Mouse (Mus musculus) CD4-positive helper T cell, adult 2 months (primary cell): ENCODE results near the gene Vps37b.

Experiments
- DNase-seq: peaks from one replicate; pipeline ENCODE4 v3.0.0-alpha.2; 2012; ENCODE audit warnings: low read depth, missing footprints, low spot score

Gene Vps37b

GRCm38 (mm10) chr5:124046741-124047401 is 14.8 kb upstream of the Vps37b start:
- DNase-seq = no peak

DNA sequence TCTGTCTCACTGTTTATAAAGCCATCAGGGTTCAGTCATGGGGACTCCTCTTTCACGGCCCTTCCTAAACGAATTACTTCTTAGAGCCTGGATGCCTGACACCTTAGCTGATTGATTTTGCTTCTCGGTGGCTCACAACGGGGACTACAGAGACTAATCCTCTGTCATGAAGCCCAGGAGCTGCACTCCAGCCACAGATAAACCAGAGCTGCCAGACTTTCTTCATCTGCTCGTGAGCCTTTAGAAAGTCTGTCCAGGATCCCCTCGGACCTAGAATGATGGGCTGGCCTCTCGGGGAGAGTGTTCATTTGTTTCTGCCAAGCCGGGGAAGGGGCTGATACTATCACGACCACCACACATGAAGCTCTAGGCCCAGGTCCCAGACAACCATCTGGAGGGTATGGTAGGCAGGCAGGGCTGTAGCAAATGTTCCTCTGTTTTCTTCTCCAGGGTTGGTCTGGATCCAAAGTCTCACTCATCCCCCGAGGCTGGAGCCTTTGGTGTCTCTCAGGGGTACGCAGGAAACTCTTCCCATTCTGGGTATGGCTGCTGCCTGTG is 13.5 kb upstream of the Vps37b start:
- no peak for DNase-seq

DNA sequence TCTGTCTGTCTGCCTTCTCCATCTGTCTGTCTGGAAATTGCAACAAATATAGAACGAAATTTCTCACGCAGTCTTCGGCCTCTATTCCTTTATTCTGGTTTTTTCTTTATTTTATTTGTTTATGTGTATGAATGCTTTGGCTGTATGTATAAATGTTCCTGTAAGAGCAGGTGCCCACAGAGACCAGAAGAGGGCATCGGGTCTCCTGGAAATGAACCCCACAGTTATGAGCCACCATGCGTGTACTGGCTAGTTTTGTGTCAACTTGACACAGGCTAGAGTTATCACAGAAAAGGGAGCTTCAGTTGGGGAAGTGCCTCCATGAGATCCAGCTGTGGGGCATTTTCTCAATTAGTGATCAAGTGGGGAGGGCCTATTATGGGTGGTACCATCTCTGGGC is 11.9 kb upstream of the Vps37b start:
- no peak for DNase-seq

DNA sequence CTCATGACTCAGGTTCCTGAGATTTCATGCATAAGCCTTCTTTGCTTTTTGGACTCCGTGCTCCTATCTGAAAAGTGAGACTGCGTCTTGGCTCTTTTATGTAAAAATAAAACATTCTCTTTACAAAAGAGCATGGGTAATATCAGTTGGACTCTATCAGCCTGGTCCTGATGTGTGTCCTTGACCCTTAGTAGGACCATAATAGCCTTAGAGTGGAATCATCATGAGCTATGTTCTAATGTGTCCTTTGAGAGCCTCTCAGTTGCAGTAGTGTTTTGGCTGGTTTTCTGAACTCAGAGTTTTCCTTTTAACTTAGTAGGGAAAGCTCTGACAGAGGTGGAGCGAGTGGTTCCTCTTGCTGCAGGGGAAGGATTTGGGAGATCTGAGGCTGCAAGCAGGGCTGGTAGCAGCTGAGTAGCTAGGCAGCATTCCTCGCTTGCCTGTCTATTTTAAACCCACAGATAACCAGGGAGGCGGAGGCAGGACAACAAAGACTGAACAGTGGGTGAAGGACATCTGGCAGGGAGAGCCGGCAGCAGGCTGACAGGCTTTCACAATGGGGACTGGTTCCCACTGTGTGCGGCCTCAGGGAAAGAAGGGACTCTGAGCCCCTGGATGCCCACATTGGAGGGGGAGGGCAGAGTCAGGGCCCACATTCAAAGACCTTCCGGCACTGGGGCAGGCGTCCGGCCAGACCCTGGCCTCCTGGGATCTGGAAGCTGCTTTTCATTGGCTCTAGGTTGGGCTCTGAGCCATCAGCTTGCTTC is 11.3 kb upstream of the Vps37b start:
- DNase-seq = no peak

DNA sequence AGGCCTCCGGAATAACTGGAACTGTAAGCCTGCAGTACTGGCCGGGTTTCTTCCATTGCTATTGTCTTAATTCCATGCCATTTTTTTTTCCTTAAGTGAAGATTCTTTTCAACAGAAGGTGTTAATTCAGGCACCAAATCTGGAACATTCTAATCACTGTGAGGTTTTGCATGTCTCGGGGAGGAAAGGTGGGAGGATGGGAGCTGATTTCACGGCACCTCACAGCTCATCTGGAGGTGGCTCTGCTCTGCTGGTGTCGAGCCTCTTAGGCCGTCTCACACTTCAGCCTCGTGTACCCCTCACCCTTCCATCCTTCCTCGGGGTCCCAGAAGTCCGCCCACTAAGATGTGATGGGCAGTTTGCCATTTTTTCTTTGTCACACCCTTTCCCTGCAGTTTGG is 9.0 kb upstream of the Vps37b start:
- DNase-seq = no peak

DNA sequence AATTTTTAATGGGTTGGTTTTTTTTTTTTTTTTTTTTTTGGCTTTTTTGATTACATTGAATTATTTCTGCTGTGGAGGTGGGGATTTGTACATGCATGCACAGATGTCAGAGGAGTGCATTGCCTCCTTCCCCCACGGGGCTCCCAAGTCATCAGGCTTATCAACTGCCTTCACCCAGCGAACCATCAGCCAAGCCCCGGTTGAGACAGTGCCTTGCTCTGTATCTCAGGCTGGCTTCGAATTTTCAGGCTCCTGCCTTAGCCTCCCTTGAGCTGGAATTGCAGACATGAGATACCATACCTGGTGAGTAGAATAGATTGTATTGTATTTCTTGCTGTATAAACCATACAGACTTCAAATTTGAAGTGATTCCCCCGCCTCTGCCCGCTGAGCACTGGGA is 7.5 kb upstream of the Vps37b start:
- DNase-seq = no peak

GRCm38 (mm10) chr5:124036836-124037235 is 4.8 kb upstream of the Vps37b start:
- DNase-seq = peak; percentile 68

- DNase-seq = peak; percentile 80
These were observed 4.3 kb upstream of the Vps37b start for GRCm38 (mm10) chr5:124036341-124036740.

DNA sequence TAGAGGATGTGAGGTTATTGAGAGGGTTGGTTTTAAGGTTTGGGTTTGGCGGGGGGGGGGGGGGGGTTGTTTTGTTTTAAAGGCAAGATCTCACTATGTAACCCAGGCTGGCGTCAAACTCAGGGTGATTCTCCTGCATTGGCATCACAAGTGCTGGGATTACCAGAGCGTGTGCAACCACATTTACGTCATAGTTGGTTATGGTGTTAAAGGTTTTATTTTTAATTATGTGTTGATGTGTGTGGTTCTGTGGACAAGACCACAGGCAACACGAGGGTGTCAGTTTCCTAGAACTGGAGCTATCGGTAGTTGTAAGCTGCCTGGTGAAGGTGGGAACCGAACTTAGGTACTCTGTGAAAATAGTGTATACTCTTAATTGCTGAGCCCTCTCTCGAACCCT is 3.7 kb upstream of the Vps37b start:
- peak; percentile 93 for DNase-seq

- no peak for DNase-seq
These were observed 3.3 kb upstream of the Vps37b start for GRCm38 (mm10) chr5:124035406-124035805.

- peak; percentile 95 for DNase-seq
These were observed 2.4 kb upstream of the Vps37b start for GRCm38 (mm10) chr5:124034471-124034870.

GRCm38 (mm10) chr5:124031068-124031955 is 758 bp downstream of the Vps37b start:
- peak; percentile 46 for DNase-seq

GRCm38 (mm10) chr5:124030386-124031067 is 1.5 kb downstream of the Vps37b start:
- peak; percentile 50 for DNase-seq

GRCm38 (mm10) chr5:124029220-124030035 is 2.6 kb downstream of the Vps37b start:
- DNase-seq = no peak

GRCm38 (mm10) chr5:124028680-124029079 is 3.4 kb downstream of the Vps37b start:
- DNase-seq = peak; percentile 62

DNA sequence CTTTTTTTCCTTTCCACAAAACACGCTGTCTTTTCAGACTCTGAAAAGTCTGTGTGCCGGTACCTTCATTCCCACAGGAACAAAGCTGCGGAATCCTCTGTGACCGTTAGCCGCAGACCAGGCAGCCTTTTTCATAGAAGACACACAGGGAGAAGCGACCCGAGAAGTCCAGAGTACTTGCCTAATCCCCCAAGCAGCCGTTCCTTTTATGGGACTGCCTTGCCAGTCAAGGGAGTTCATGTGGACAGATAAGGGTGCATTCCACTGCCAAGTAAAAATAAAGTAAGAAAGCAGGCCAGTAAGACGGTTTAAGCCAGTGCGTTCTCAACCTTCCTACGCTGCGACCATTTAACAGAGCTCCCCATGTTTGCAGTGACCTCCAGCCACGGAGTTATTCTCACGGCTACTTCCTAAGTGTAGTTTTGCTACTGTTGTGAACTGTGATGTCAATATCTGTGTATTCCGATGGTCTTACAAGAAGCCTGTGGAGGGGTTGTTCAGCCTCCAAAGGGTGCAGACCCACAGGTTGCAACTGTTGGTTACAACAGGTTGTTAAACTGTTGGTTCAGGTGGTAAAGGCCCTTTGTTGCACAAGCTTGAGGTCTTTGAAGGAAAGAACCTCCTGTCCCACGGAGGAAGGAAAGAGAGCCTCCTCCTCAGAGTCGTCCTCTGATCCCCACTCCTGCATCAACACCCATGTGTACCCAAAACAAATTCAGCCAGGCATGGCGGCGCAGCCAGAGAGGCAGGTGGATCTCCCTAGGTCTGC is 4.2 kb downstream of the Vps37b start:
- DNase-seq = no peak

- no peak for DNase-seq
These were observed 5.5 kb downstream of the Vps37b start for GRCm38 (mm10) chr5:124026568-124026967.

DNA sequence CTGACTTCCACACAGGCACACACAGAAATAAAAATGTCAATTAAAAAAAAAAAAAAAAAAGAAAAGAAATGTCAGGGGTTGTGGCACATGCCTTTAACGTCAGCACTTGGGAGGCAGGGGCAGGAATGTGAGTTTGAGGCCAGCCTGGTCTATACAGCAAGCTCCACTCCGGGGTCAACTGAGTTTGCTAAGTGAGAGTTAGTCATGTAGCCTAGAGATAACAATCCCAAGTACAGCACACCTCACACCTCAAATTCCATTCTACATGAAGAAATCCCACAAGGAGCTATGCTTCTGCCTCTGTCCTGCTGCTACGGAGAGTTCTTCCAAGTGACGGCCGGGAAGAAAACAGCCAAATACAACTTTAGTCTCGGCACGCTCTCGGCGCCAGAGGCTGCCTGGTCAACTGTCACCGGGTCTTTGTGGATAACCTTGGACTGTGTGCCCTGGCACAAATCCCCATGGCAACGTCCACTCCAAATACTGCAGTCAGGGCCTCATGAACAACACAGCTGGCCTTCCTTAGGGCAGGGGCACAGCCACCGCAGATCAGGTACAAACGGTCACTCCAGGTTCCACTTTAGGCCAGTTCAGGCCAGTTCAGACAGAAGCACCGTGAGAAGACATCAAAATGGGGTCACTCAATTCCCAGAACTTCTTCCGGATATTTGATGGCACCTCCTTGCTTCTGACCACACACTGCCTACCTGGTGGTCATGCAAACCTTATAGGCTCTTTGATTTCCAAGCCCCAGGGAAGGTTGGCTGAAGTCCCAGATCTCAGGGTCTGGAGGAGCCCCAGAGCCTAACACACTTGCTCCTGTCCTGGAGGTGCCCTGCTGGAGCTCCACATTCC is 6.3 kb downstream of the Vps37b start:
- no peak for DNase-seq

DNA sequence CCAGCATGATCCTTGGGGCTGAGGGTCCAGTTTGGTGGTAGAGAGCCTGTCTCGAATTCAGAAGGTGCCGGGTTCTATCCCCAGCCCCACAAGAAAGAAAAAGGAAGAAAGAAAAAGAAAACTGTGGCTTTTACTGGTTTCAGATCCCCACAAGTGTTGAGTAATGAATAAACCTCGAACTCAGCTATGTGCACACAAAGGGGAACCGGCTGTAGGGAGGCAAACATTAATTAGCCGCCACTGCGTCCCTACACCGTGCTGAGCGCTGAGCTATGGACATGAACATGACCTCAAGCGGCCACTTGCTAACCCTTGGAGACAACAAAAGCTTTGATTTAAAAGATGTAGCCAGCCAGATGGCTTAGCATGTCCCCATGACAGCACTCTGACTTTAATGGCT is 6.9 kb downstream of the Vps37b start:
- DNase-seq = no peak
